Mouse (Mus musculus) E14TG2a.4 (cell line): ENCODE measurements around the gene Hspb11.

ENCODE experiments used
- CTCF ChIP-seq: conservative IDR thresholded peaks from 2 replicates; pipeline ENCODE4 v1.5.1; 2014; ENCODE audit warnings: low read length
- NANOG ChIP-seq: IDR thresholded peaks from 2 replicates; pipeline ENCODE4 v1.6.1; 2014; ENCODE audit warnings: borderline replicate concordance, low read length, mixed read lengths

DNA sequence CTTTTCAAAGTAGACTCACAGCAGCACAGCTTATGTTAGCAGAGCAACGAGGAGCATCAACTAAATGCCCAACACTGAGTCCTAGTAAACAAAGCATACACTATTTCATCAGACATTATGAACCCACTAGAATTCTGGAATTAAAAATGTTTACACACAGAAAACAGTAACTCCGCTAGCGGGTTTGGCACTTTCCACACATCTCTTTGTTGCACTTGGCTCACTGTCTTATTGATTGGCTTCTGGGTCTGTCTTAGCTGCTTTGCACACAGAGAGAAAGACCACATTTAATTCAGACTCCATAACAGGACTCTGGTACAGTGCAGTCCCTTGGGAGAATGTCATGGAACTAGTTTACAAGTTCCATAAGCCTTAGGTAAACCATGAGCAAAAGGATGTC lies 5.3 kb upstream of the Hspb11 start:
- TF ChIP-seq CTCF (no peak), NANOG (no peak)
